Mouse (Mus musculus): ENCODE data around the gene Wfikkn1.

The Wfikkn1 gene

DNA sequence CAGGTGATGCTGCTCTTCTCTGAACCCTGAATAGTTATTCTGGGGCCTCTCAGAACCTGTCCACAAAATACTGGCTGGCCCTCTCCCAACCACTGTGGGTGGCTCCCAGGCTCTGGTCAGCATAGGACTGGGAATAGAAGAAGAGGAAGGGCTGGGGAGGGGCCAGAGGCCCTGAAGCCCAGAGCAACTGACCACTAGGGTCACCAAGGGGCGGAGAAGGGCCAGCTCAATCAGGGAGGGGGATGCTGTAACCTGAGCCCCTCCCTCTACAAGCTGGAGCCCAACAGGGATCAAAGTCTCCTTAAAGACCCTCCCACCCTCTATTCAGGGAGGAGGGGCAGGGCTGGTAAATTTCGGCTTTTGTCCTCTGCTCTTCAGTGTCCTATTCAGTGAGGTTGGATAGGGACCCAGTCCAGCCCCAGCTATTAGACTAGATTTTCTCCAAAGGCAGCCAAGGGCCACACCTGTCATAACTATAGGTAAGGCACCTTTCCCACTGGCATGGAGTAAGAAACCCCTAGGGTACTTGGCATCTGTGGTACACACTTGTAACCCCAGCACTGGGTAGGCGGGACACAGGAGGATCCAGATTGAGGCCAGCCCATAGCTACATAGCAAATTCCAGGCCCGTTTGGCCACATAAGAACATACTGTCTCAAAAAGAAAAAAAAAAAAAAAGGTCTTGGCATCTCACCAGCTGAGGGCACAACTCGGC is at the start of gene Wfikkn1:
Gene Wfikkn1, minus strand, starts transcription at position 663 of the 715 bp plus-strand sequence.
- DNase-seq, result no peak

DNA sequence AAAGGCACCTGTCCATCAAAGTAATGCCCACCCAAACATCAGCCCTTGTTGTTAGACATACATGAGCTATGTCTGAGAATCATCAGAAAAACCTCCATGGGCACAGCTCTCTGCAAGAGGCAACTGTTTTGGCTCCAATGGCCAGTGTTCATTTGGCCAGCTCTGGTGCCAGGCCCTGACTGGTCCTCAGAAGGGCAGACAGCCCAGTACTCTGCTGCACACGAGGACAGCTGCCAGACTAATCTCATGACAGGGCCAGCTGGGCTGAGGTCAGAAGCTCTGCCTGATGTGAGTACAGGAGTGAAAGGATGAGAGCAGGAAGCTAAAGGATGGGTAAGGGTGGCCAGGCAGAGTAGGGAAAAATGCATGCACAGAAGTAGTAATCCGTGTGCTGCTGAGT is 44.7 kb upstream of the Wfikkn1 start:
- DNase-seq, result no peak

DNA sequence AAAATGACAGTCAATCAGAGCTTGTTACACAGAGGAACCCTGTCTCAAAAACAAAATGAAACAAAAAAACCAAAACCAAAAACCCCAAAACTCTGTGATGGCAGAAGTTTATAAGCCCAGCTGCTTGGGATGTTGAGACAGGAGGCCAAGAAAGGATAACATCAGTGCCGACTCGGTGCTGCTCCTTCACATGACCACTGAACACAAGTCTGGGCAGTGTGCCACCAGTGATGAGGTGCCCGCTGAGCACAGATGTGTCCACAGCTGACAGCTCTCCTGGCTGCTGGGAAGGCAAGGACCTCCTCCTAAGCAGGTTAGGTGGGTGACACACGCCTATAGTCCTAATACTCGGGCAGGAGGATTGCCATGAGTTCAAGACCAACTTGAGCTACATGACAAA is 41.5 kb upstream of the Wfikkn1 start:
- no peak for DNase-seq

DNA sequence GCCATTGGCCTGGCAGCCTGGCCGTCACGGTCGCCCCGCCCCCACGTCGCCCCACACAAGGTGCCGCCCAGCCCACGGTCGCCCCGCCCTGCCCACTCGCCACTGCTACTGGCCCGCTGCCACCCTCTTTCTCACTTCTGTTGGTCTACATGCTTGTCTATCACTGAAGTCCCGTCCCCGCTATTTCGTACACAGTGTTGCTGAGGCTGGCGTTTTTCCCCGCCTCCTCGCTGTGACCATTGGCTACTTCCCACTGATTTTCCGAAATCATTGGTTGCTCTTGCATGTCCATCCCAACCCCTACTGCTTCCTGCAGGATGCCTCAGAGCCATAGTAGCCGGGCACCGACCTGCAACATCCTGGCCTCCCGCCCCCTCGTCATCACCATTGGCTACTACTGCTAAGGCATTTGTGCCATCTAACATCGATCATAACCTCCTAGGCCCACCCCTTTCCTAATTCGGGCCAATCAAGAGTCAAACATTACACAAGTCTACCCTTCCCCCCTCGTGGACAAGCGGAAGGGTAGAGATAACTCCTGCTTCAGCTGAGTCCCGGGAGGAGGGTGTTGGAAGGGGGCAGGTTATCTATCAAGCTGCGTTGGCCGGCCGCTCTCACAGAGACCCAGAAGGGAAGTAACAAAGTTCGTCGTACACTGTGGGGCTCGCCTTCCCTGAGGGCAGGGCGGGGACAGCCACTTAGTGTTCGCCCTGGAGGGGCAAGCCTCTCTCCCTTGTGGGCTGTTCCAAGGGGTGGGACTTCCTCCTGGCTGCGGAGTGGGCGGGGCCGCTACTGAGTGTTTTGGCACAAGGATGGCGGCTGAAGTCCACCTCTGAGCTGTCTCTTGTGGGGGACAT is 39.4 kb upstream of the Wfikkn1 start:
- DNase-seq, result peak; percentile 99 to 100

DNA sequence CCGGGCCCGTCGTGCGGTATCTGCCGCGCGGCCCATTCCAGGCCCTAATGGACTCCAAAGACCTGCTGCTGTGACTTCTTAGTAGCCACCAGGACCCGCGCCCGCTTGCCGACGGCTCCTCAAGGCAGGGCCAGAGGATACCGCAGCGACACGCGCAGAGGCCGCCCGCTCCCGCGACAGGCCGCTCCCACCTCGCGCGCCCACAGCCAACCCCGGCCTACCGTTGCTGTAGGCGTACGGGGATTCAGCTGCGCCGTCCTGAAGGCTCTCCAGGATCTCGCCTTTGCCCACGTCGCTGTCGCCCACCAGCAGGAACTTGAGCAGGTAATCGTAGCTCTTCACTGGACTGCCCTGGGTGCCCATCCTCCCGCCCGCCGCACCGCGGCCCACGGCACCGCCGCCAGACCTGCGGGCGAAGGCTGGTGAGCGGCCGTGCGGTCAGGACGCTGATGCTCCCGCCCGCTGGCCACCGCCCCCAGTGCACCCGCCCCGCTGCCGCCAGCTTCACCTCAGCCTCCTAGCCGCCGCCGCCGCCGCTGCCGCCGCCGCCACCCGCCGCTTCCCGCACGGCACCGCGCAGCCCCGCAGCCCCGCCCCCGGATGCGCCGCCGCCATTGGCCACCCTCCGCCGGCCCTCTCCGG is 38.6 kb upstream of the Wfikkn1 start, which contains the start of gene Rab40c:
Gene Rab40c, minus strand, starts transcription at position 584 of the 642 bp plus-strand sequence.
- no peak for DNase-seq

DNA sequence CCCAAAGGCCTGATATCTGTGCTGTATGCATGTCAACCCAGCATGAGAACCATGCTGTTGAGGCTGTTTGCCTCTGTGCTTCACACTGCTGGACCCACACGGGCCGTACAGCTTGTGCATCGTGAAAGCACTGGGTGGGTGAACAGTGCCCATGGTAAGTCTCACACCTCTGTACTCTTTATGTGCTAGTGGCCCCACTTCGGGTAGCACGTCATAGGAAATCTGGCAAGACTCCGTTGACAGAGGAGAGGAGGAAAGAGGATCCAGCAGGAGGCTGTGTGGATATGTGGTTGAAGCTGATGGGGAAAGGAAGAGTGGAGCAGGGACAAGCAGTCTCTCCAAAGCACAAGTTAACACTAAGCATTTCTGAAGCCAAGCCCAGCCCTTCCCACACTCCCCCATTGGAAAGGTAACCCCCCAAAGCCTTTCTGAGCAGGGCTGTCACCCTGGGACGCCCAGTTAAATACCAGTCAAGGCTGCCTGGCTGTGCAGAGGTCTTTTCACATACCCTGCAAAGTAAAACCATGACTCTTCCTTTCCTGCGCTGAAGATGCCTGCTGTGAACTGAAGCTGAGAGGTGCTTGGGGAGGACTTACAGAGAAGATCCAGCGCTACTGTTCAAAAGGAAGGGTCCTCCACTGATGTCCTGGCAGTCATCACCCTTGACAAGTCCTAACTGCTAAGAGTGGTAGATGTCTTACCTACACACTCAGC is 37.5 kb upstream of the Wfikkn1 start:
- DNase-seq, result no peak

DNA sequence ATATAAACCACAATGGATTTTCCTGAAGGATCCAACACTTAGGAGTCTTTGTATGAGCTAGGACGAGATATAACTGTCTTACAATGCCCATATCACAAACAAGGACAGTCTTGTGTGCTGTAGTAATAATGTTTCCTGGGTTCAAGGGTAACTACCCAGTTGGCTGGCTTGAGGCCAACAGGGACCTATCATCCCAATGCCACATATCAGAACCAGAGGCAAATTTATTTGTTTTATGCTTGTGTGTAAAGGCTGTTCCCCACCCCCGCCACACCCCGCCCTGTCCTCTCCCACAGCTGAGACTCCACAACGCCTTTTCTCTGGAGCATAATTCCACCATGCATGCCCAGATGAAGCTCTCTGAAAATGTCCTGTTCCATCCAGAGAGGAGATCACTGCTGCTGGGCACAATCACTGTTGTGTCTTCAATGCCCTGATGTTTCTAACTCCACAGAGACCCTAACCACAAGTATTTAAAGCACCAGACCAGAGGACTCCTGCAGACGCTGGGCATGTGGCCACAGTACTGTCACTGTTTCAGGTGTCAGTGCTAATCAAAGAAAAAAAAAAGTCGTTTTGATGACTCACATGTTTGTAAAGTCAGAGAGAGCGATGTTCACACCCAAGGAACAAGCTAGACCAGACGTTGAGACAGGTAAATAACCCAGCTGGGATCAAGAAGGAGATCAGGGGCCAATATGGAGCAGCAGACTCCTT is 36.4 kb upstream of the Wfikkn1 start:
- no peak for DNase-seq

DNA sequence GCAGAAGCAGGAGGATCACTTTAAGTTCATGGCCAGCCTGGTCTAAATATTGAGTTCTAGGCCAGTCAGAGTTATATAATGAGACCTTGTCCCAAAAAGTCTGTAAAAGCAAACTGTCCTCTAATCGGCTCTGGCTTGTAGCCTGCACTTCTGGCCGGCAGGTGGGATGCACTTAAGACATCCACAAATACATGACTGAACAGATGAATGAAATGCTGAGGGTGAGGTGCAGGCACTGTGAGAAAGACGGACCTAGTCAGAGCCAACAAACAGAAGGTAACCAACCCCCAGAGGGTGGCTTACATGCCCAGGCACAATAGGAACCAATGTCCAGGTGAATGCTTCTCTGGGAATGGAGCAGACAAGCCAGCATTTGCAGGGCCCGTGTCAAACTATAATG is 33.6 kb upstream of the Wfikkn1 start:
- no peak for DNase-seq

DNA sequence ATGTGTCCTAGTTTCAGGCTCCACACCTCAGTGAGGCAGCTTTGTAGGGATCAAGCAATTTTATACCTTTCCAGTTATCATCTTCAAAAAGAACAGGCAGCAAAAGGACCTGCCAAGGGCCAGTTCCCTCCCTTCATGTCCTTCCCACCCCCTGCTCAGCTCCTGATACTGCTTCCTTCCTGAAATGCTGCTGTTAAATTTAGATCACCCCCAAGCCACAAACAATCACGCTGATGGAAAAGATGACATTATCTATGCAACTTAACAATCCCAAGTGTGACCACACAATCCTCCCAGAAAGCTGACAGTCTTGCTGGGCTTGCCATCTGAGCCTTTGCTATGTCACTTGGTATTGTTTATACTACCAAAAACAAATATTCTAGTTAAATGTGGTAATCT is 33.2 kb upstream of the Wfikkn1 start:
- DNase-seq, result no peak

DNA sequence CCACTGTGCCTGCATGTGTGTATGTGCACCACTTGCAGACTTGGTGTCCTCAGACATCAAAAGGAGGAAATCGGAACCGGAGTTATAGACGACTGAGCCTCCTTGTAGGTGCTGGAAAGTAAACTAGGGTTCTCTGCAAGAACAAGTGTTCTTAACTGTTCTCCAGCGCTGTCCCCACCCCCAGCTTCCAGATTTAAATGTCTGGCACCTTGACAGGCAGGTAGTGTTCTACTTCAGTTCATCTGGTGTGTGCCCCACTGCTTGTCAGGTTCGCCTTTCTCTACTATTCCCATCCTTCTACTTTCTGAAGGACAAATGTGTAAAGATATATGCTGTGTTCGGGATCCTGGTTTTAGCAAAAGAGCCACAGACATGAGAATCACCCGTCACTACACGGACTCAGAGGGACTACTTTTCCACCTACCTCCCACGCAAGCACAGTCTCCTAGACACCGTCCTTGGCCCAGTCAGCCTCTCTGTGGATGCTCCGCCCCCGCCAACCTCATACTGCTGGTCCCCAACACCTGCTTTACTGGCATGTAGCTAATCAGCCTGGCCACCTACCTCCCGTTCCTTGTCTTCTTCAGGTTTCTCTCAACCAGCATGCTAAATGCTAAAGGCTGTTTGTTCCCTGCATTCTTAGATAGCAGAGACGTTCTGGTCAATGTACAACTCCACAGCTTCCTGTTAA is 32.7 kb upstream of the Wfikkn1 start:
- DNase-seq, result no peak

DNA sequence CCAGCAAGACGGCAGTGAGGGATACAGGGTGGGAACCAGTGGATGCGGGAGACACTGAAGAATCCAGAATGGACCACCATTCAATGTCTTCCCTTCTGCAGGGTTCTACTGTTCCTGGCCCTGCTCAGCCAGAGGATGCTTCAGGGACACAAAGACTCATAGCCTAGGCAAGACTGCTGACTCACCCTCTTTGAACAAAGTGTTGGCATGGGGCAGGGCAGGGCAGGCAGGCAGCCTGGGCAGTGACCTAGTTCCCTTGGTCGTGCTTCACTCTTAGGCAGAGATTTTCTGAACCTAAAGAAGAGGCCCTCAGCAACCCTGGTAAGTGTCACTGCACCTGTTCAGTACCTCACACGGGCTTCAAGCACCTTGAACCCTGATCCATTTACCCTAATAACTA is 31.2 kb upstream of the Wfikkn1 start:
- DNase-seq, result no peak

DNA sequence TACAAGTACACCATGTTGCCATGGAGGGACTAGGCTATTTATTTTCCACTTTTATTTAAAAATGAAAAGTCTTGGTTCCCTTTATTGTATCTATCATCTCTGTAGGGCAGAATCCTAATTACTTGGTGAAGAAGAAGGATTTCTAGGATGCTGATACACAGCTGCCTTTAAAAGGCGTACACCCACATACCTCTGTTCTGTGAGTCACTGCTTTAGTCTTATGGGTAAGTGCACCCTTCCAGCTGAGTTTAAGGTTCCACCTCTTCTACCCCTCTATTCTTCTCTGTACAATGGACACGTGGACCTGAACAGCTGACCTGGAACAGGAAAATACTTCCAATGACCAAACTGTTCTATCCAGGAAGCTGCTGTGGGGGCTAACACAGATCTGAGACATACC is 27.0 kb upstream of the Wfikkn1 start:
- no peak for DNase-seq

DNA sequence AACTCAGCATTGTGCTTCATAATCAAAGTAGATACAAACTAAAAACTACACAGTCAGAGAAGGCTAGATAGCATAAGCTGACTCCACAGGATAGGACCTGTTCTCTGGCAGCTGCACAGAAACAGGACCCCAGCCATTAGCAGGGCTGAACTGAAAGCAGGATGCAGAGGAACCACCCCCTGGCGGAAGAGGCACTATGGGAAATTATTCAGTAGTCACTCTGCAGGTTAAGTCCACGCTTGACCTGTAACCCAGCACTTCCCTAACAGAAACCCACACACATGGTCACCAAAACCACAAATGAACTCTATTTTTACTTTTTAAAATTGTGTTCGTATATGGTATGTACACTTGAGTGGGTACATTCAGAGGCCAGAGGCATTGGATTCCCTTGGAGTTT is 22.4 kb upstream of the Wfikkn1 start:
- no peak for DNase-seq

DNA sequence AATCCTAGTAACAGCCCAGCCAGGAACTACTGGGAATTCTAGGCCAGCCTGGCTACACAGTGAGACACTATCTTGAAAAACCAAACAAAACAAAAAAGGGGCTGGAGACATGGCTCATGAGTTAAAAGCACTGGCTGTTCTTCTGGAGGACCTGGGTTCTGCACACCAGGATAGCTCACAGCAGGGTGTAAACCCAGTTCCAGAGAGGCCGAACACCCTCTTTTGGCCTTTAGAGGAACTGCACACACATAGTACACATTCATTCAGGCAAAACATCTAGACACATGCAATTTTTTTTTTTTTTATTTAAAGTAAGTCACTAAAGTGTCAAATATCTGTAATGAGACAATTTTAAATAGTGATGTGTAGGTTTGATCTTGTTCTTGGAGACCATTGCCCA is 19.5 kb upstream of the Wfikkn1 start:
- no peak for DNase-seq

DNA sequence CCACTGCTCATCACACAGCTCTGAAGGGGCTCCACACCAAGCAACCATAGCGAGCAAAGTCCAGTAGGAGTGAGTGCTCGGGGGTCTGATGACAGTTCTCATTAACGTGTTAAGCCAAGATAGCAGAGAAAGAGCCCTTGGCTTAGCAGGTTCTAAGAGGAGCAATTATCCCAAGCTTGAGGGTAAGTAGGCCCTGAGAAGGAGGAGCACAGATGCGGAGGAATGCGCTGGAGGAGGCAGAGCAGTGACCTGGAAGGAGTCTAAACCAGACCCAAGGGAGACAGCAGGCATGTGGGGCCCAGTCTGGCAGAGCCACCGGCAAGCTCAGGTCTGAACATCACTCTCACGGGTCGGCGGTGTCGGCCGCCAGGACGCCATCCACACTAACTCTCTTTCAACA is 15.2 kb upstream of the Wfikkn1 start:
- no peak for DNase-seq

DNA sequence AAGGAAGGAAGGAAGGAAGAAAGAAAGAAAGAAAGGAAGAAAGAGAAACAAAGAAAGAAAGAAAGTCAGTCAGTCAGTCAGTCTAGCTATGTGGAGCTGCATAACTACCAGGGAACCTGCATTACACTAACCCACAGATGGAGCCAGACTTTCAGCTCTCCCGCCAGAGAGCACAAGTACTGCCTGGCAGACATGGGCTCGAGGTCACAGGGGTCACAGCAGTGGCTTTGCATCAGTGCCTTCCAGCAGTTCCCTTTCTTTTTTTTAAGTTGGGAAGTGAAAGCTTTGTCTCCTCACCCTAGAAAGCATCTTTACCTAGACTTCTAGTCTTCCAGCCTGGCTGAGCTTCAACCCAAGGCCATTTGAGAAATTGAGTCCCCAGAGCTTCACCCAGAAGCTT is 14.8 kb upstream of the Wfikkn1 start:
- DNase-seq, result no peak

DNA sequence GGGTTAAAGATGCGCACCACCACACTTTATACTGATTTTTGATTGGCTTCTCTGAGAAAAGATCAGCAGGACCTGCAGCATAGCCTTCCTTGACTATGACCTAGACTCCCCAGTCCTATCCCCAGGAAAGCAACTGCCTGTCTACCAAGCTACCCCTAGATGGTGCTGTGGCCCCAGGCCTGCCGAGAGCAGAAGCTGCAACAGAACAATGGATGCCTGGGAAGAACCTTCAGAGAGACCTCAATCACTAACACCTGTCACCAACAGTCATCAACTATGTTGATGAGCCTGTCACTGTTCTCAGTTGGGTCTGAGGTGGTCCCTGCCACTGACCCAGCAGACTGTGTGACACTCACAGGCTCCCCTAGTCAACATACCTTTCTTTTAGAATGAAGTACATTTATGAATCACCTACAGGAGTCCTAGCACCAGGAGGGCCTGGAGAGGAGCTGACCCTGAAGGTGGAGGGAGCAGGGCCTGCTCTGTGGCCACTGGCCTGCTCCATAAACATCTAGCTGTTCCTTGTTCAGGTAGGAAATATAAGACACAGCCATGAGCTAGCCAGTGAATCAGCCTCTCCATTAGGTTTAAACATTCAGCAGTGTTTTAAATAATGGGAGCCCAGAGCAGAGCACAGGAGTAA is 13.4 kb upstream of the Wfikkn1 start:
- DNase-seq, result peak in 1 of 2 experiments; percentile 34

DNA sequence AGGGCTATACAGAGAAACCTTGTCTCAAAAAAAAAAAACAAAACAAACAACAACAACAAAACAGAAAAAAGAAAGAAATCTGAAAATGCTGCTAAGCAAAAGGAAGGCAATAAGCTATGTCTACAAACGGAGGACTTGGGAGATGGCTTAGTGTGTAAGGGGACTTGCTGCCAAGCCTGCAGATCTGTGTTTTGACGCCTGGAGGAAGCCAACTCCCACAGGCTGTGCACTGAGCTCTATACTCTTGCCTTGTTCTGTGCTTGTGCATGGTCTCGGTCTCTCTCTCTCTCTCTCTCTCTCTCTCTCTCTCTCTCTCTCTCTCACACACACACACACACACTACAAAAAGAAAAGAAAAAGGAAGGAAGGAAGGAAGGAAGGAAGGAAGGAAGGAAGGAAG is 8.2 kb upstream of the Wfikkn1 start:
- no peak for DNase-seq

DNA sequence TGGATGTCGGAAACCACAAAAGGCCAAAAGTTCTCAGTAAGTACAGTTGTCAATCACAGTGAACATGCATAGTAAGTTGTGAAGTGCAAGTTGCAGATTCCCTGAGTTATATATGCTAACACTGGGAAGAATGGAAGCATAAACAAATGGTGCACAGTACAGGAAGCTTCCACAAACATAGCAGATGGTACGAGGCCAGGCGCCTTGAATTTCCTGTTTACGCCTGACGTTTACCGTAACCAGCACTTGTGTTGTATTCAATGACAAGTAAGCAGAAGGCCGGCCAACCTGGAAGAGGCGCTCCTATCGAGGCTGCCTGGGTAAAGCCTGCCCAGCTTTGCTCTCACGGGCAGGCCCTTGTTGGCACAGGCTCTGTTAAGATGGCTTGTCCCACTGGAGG is 6.8 kb upstream of the Wfikkn1 start:
- no peak for DNase-seq

DNA sequence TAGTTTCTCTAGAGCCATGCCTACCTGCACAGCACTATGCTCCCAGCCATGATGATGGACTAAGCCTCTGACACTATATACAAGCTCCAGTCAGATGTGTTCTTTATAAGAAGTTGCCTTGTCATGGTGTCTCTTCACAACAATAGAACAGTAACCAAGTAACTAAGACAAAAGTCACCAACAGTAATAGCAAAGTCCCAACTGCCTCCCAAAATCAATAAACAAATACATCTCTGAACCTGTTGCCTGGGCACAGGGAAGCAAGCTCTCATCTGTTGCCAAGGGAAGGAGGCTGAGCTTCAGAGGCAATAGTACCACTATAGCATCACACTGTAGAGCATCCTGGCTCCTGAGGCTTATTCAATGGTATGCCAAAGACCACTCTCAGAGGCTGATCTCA is 6.1 kb upstream of the Wfikkn1 start:
- DNase-seq, result no peak

DNA sequence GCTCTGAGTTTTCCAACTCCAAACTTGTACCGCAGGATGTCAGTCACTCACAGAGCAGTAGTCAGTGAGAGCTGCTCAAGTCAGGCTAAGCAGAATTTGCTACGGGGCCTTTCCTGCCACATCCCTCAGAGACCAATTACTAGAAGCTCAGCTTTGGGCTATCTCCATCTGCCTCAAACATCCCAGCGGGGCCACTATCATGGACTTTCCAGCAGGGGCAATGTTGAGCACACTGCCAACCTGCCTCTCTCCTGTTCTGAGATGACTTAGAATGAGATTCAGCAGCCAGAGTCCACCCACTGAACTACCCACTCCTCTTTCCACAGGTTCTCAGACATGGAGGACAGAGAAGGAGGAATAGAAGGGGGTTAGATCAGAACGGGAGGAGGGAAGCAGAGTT is 5.0 kb upstream of the Wfikkn1 start:
- DNase-seq, result no peak
